Mouse (Mus musculus) forebrain, embryonic 11.5 days (tissue): Measurements from ENCODE around the gene Zfp212. TPM values are rescaled to one million over a fixed set of nuclear protein-coding genes. Genes with fewer than 3 reads are reported as not detected.
A peak's percentile ranks its signal among the peaks of the same experiment; 100 is the strongest.

Experiments used
- ATAC-seq: fragments of 200-750 bp; cut with Nextera tagmentation; replicated peaks from 2 replicates; pipeline ENCODE4 v1.8.0; 2017; ENCODE audit warnings: moderate TSS enrichment; ENCODE audit not compliant: low FRiP score
- DNase-seq: peaks from one replicate; pipeline ENCODE4 v3.0.0-alpha.2; 2017; ENCODE audit warnings: low spot score
- H3K27ac ChIP-seq: fragments of 300-500 bp; sonication (generic); 2 replicates; pipeline ENCODE4 v1.5.1; 2014; ENCODE audit warnings: low read depth, low read length
- H3K27me3 ChIP-seq: fragments of 300-500 bp; sonication (generic); 2 replicates; pipeline ENCODE4 v1.6.1; 2014; ENCODE audit warnings: mild to moderate bottlenecking, low read length, mixed read lengths; ENCODE audit not compliant: control insufficient read depth, insufficient read depth
- H3K36me3 ChIP-seq: fragments of 300-500 bp; sonication (generic); 2 replicates; pipeline ENCODE4 v1.6.1; 2014; ENCODE audit warnings: mild to moderate bottlenecking, low read length, moderate library complexity, mixed read lengths; ENCODE audit not compliant: control insufficient read depth, insufficient read depth
- H3K4me1 ChIP-seq: fragments of 300-500 bp; sonication (generic); replicated peaks from 2 replicates; pipeline ENCODE4 v1.6.1; 2014; ENCODE audit warnings: low read length, mixed read lengths; ENCODE audit not compliant: control insufficient read depth, insufficient read depth
- H3K4me2 ChIP-seq: fragments of 300-500 bp; sonication (generic); 2 replicates; pipeline ENCODE4 v1.6.1; 2014; ENCODE audit warnings: low read depth, mild to moderate bottlenecking, low read length, moderate library complexity, mixed read lengths; ENCODE audit not compliant: severe bottlenecking
- H3K4me3 ChIP-seq: fragments of 300-500 bp; sonication (generic); 2 replicates; pipeline ENCODE4 v1.5.1; 2014; ENCODE audit warnings: low read depth, low read length
- H3K9ac ChIP-seq: fragments of 300-500 bp; sonication (generic); 2 replicates; pipeline ENCODE4 v1.6.1; 2014; ENCODE audit warnings: low read length
- H3K9me3 ChIP-seq: fragments of 300-500 bp; sonication (generic); 2 replicates; pipeline ENCODE4 v1.6.1; 2016; ENCODE audit warnings: low read length, mixed read lengths; ENCODE audit not compliant: control insufficient read depth
- WGBS: fragments of 180-500 bp; shearing (Covaris S2); extraction: QIAGEN DNeasy Blood & Tissue Kit; methylation state at CpG from one replicate; pipeline ENCODE4 v1.1.7; 2014; 5-methylcytosine and 5-hydroxymethylcytosine counted together
- polyA plus RNA-seq: library from polyadenylated mRNA; unstranded; fragments of >200 nt; fragmentation: Nextera tagmentation; extraction: Ambion mirVana; gene quantifications from 2 replicates; pipeline ENCODE4 v1.2.1, GENCODE M21; 2014

The Zfp212 gene
- polyA plus RNA-seq, 1 experiment from 2014 or later, result 17.5 TPM

- H3K4me3 ChIP-seq, result no peak overlapping the region
- H3K36me3 ChIP-seq, result peaks cover 26% of the 10 kb centered on the region
- whole genome bisulfite sequencing, result 93% methylated on average over 8 of the region's 8 CpGs
- ATAC-seq (no peak), DNase-seq (no peak)
- no peaks in the 10 kb centered on the region for H3K4me1 ChIP-seq
- no peak overlapping the region for H3K9ac ChIP-seq
- H3K9me3 ChIP-seq, result no peaks in the 10 kb centered on the region
- no peak overlapping the region for H3K4me2 ChIP-seq
- H3K27me3 ChIP-seq, result no peaks in the 10 kb centered on the region
- no peak overlapping the region for H3K27ac ChIP-seq
Measured at GRCm38 (mm10) chr6:47888812-47889383, 31.4 kb upstream of the Zfp212 start.

- no peak for ATAC-seq
- 94% methylated on average over 6 of the region's 6 CpGs for WGBS
- Histone ChIP-seq H3K27ac (no peak overlapping the region), H3K27me3 (peaks cover 2% of the 10 kb centered on the region; the same call in 1 of the 2 replicates), H3K4me1 (no peaks in the 10 kb centered on the region), H3K9me3 (no peaks in the 10 kb centered on the region), H3K9ac (no peak overlapping the region), H3K36me3 (peaks cover 2% of the 10 kb centered on the region; the same call in 1 of the 2 replicates), H3K4me2 (no peak overlapping the region), H3K4me3 (no peak overlapping the region)
- no peak for DNase-seq
Measured at GRCm38 (mm10) chr6:47899416-47899815, 20.9 kb upstream of the Zfp212 start.

GRCm38 (mm10) chr6:47903587-47903986 lies 16.7 kb upstream of the Zfp212 start:
- DNase-seq, result no peak
- Histone ChIP-seq H3K9ac (no peak overlapping the region), H3K27ac (no peak overlapping the region), H3K27me3 (peaks cover 6% of the 10 kb centered on the region; the same call in 1 of the 2 replicates), H3K36me3 (peaks cover 2% of the 10 kb centered on the region; the same call in 1 of the 2 replicates), H3K4me1 (no peaks in the 10 kb centered on the region), H3K9me3 (no peaks in the 10 kb centered on the region), H3K4me2 (no peak overlapping the region), H3K4me3 (no peak overlapping the region)
- no peak for ATAC-seq
- WGBS, result 85% methylated on average over 4 of the region's 4 CpGs

- Histone ChIP-seq H3K27me3 (peaks cover 6% of the 10 kb centered on the region; the same call in 1 of the 2 replicates), H3K9ac (no peak overlapping the region; the same call in 1 of the 2 replicates), H3K4me2 (no peak overlapping the region), H3K9me3 (no peaks in the 10 kb centered on the region), H3K27ac (no peak overlapping the region), H3K4me3 (no peak overlapping the region), H3K36me3 (peaks cover 2% of the 10 kb centered on the region; the same call in 1 of the 2 replicates), H3K4me1 (no peaks in the 10 kb centered on the region)
- ATAC-seq (no peak), DNase-seq (no peak)
- 28% methylated on average over 19 of the region's 19 CpGs for WGBS
Measured at GRCm38 (mm10) chr6:47904361-47904760, 15.9 kb upstream of the Zfp212 start.

- Histone ChIP-seq H3K36me3 (peaks cover 2% of the 10 kb centered on the region; the same call in 1 of the 2 replicates), H3K9me3 (no peaks in the 10 kb centered on the region), H3K27me3 (peaks cover 6% of the 10 kb centered on the region; the same call in 1 of the 2 replicates), H3K4me3 (no peak overlapping the region), H3K4me1 (no peaks in the 10 kb centered on the region), H3K4me2 (no peak overlapping the region), H3K27ac (no peak overlapping the region), H3K9ac (no peak overlapping the region)
- ATAC-seq, result no peak
- WGBS, result 49% methylated on average over 44 of the region's 44 CpGs
- DNase-seq, result peak; percentile 54
Measured at GRCm38 (mm10) chr6:47904917-47905695, 15.2 kb upstream of the Zfp212 start.

- ATAC-seq (no peak), DNase-seq (no peak)
- H3K9me3 ChIP-seq, result no peaks in the 10 kb centered on the region
- H3K27ac ChIP-seq, result no peak overlapping the region
- H3K4me3 ChIP-seq, result no peak overlapping the region
- H3K4me1 ChIP-seq, result no peaks in the 10 kb centered on the region
- H3K27me3 ChIP-seq, result peaks cover 6% of the 10 kb centered on the region; the same call in 1 of the 2 replicates
- H3K36me3 ChIP-seq, result peaks cover under 1% of the 10 kb centered on the region; the same call in 1 of the 2 replicates
- WGBS, result 89% methylated on average over 5 of the region's 5 CpGs
- H3K9ac ChIP-seq, result no peak overlapping the region
- no peak overlapping the region for H3K4me2 ChIP-seq
Measured at GRCm38 (mm10) chr6:47906326-47906725, 13.9 kb upstream of the Zfp212 start.

- 88% methylated on average over 1 of the region's 1 CpGs for WGBS
- ATAC-seq, result no peak
- no peaks in the 10 kb centered on the region for H3K4me1 ChIP-seq
- H3K4me2 ChIP-seq, result no peak overlapping the region
- peaks cover 4% of the 10 kb centered on the region; the same call in 1 of the 2 replicates for H3K27me3 ChIP-seq
- no peak overlapping the region for H3K9ac ChIP-seq
- DNase-seq, result no peak
- H3K9me3 ChIP-seq, result no peaks in the 10 kb centered on the region
- H3K4me3 ChIP-seq, result no peak overlapping the region
- no peaks in the 10 kb centered on the region; the same call in 1 of the 2 replicates for H3K36me3 ChIP-seq
- H3K27ac ChIP-seq, result no peak overlapping the region
Measured at GRCm38 (mm10) chr6:47909007-47909406, 11.3 kb upstream of the Zfp212 start.

- WGBS, result 68% methylated on average over 1 of the region's 1 CpGs
- H3K27ac ChIP-seq, result no peak overlapping the region
Measured at GRCm38 (mm10) chr6:47911650-47912049, 8.6 kb upstream of the Zfp212 start.

More at GRCm38 (mm10) chr6:47911650-47912049, 8.6 kb upstream of the Zfp212 start:
- H3K27me3 ChIP-seq, result no peaks in the 10 kb centered on the region
- no peak for ATAC-seq
- H3K4me3 ChIP-seq, result no peak overlapping the region
- no peaks in the 10 kb centered on the region for H3K9me3 ChIP-seq
- DNase-seq, result no peak
- H3K9ac ChIP-seq, result no peak overlapping the region
- H3K36me3 ChIP-seq, result no peaks in the 10 kb centered on the region
- H3K4me1 ChIP-seq, result no peaks in the 10 kb centered on the region
- H3K4me2 ChIP-seq, result no peak overlapping the region
